10 mouse cellular contexts compared by ENCODE assay signal in genomic region chr1:156403251-156403650, GRCm38 (mm10).
"Had no signal": no experiment of that assay in that cellular context is flagged by ENCODE, and none has a peak within 500 bp of the region (broad histone marks: within the 10 kb centered on the region; RNA-seq: fewer than 3 reads in every experiment).

No protein-coding gene starts in this region.

- DNase-seq: layer of hippocampus, adult 9-11 months; layer of hippocampus, postnatal 36 days; lung, embryonic 14.5 days; lung, postnatal 10 days; lung, postnatal 4 days; midbrain, embryonic 14.5 days; right cerebral cortex, postnatal 4 days; spleen, adult 18-20 months; thymus, adult 18-20 months; thymus, postnatal 14 days had no signal
